Comparison of ENCODE assay signal across 8 mouse cellular contexts in genomic region chr9:40456191-40456590, GRCm38 (mm10).
A peak's percentile ranks its signal among the peaks of the same experiment; 100 is the strongest.
DNase-seq lines count a peak whose midpoint lies in the region; ATAC-seq lines count a peak whose summit lies in the region.

No protein-coding gene starts in this region.

- H3K36me3 ChIP-seq in heart, embryonic 13.5 days = no peaks in the 10 kb centered on the region
- no peaks in the 10 kb centered on the region for H3K36me3 ChIP-seq in limb, embryonic 13.5 days
- no peaks in the 10 kb centered on the region for H3K36me3 ChIP-seq in midbrain, embryonic 11.5 days (ENCODE audit: control insufficient read depth, insufficient read depth, low read length)

- ATAC-seq in heart, embryonic 13.5 days (ENCODE audit: extremely low read depth, insufficient number of reproducible peaks, low FRiP score, low TSS enrichment) = peak; percentile 68
- peak; percentile 79 for ATAC-seq in limb, embryonic 13.5 days (ENCODE audit: low FRiP score, low read depth)
- ATAC-seq in midbrain, embryonic 11.5 days (ENCODE audit: low FRiP score) = peak; percentile 79
- ATAC-seq in monocyte, adult 5-6 weeks (replicated peaks; ENCODE audit: insufficient number of reproducible peaks, low FRiP score, low TSS enrichment, poor library complexity, severe bottlenecking) = no peak

- H3K9me3 ChIP-seq in heart, embryonic 13.5 days = no peaks in the 10 kb centered on the region
- no peaks in the 10 kb centered on the region for H3K9me3 ChIP-seq in limb, embryonic 13.5 days
- H3K9me3 ChIP-seq in midbrain, embryonic 11.5 days (ENCODE audit: control insufficient read depth, low read length) = no peaks in the 10 kb centered on the region

- intact Hi-C loops in left cerebral cortex, postnatal 10 days (cut with DNase I) = no loop called here

- H3K27me3 ChIP-seq in heart, embryonic 13.5 days (replicated peaks) = peaks cover 5% of the 10 kb centered on the region; the same call in 1 of the 2 replicates
- H3K27me3 ChIP-seq in limb, embryonic 13.5 days = peaks cover 27% of the 10 kb centered on the region
- peaks cover 12% of the 10 kb centered on the region for H3K27me3 ChIP-seq in midbrain, embryonic 11.5 days (ENCODE audit: control insufficient read depth, insufficient read depth, low read length)

- H3K4me3 ChIP-seq in heart, embryonic 13.5 days = peak overlapping the region; percentile 77
- peak overlapping the region; percentile 66 for H3K4me3 ChIP-seq in limb, embryonic 13.5 days
- H3K4me3 ChIP-seq in midbrain, embryonic 11.5 days (ENCODE audit: low read depth, low read length) = peak overlapping the region; percentile 53

- peak overlapping the region; percentile 91 for H3K9ac ChIP-seq in heart, embryonic 13.5 days
- peak overlapping the region; percentile 76 for H3K9ac ChIP-seq in limb, embryonic 13.5 days
- H3K9ac ChIP-seq in midbrain, embryonic 11.5 days (ENCODE audit: low read length) = peak overlapping the region; percentile 65

- peaks cover 58% of the 10 kb centered on the region for H3K4me1 ChIP-seq in heart, embryonic 13.5 days
- peaks cover 13% of the 10 kb centered on the region for H3K4me1 ChIP-seq in limb, embryonic 13.5 days
- peaks cover 14% of the 10 kb centered on the region for H3K4me1 ChIP-seq in midbrain, embryonic 11.5 days (ENCODE audit: control insufficient read depth, insufficient read depth, low read length)

- WGBS in heart, embryonic 13.5 days = 0% methylated on average over 7 of the region's 7 CpGs
- under 1% methylated on average over 7 of the region's 7 CpGs for WGBS in limb, embryonic 13.5 days
- under 1% methylated on average over 7 of the region's 7 CpGs for WGBS in midbrain, embryonic 11.5 days

- H3K27ac ChIP-seq in heart, embryonic 13.5 days (replicated peaks) = peak overlapping the region; percentile 86
- H3K27ac ChIP-seq in limb, embryonic 13.5 days = 0 out of 2 replicates have a peak overlapping the region, but pooled peaks have one; percentile 15
- H3K27ac ChIP-seq in midbrain, embryonic 11.5 days (ENCODE audit: low read depth, low read length) = no peak overlapping the region

- peak; percentile 25 to 40 for DNase-seq in left cerebral cortex, postnatal 10 days (ENCODE audit: extremely low spot score in 1 of 2, low spot score in 2 of 2)
- DNase-seq in left cerebral cortex, adult 9 months (ENCODE audit: low spot score in 2 of 2) = no peak
- peak; percentile 50 for DNase-seq in cerebellum, adult 9-11 months
- peak; percentile 95 for DNase-seq in midbrain, embryonic 11.5 days (ENCODE audit: low spot score, missing footprints)
- no peak for DNase-seq in B cell, adult 2 months

- H3K4me2 ChIP-seq in heart, embryonic 13.5 days = peak overlapping the region; percentile 95
- peak overlapping the region; percentile 100 for H3K4me2 ChIP-seq in limb, embryonic 13.5 days (replicated peaks)
- peak overlapping the region; percentile 98 for H3K4me2 ChIP-seq in midbrain, embryonic 11.5 days

Comparison
In these comparisons a context has a peak if more than half of its experiments do, and no peak if none do; other contexts are left out.
1. DNase-seq: peak in left cerebral cortex, postnatal 10 days (2 of 2), cerebellum, adult 9-11 months (single experiment) and midbrain, embryonic 11.5 days (single experiment); none in left cerebral cortex, adult 9 months (0 of 2) and B cell, adult 2 months (0 of 2).
2. Peak in every context shown above with its lines, with median percentiles within 50 percentile points of each other: H3K4me2 ChIP-seq, H3K4me3 ChIP-seq and H3K9ac ChIP-seq.